Mouse (Mus musculus): ENCODE results near the gene Bax. TPM values are rescaled to one million over a fixed set of nuclear protein-coding genes. Genes with fewer than 3 reads are reported as not detected.

Bax gene
- polyA plus RNA-seq, 1 experiment from 2014 or later: 192 TPM

- Histone ChIP-seq H3K9ac (ENCODE audit: low read length) (no peak overlapping the region), H3K27ac (ENCODE audit: low read depth, low read length) (no peak overlapping the region), H3K27me3 (ENCODE audit: control insufficient read depth, insufficient read depth, low read length) (peaks cover 87% of the 10 kb centered on the region), H3K4me2 (ENCODE audit: low read depth, low read length, severe bottlenecking) (no peak overlapping the region), H3K9me3 (ENCODE audit: control insufficient read depth, low read length) (no peaks in the 10 kb centered on the region), H3K4me1 (replicated peaks; ENCODE audit: control insufficient read depth, insufficient read depth, low read length) (peaks cover 13% of the 10 kb centered on the region; the same call in 1 of the 2 replicates), H3K4me3 (ENCODE audit: low read depth, low read length) (no peak overlapping the region), H3K36me3 (ENCODE audit: control insufficient read depth, insufficient read depth, low read length) (no peaks in the 10 kb centered on the region)
- ATAC-seq (replicated peaks; ENCODE audit: low FRiP score): no peak
- no peak for DNase-seq (ENCODE audit: low spot score)
- WGBS: 94% methylated on average over 2 of the region's 2 CpGs
Observed at GRCm38 (mm10) chr7:45412421-45412820, 54.3 kb downstream of the Bax start.

Small RNAs within 50 kb of the gene (microRNA-seq; reads per million reads assigned to microRNA genes)
- not detected for gene Gm22133 (ENCODE audit: insufficient number of aligned reads)

Other genes with a start within 250 kb of the Bax start
- 0.60 and 1.1 TPM in 2 replicates for gene Cd37, start 227.8 kb downstream of the Bax start, polyA plus RNA-seq (2014; fragmentation: Nextera tagmentation; extraction: Ambion mirVana)
- 0.36 TPM in 1 of 2 replicates, not detected in the other for gene Slc6a16, start 225.8 kb downstream of the Bax start, polyA plus RNA-seq (2014; fragmentation: Nextera tagmentation; extraction: Ambion mirVana)
- not detected in 2 replicates for gene Slc6a21, start 189.4 kb downstream of the Bax start, polyA plus RNA-seq (2014; fragmentation: Nextera tagmentation; extraction: Ambion mirVana)
- 5.6 and 6.8 TPM in 2 replicates for gene Trpm4, start 133.1 kb downstream of the Bax start, polyA plus RNA-seq (2014; fragmentation: Nextera tagmentation; extraction: Ambion mirVana)
- not detected in 2 replicates for gene Hrc, start 131.6 kb downstream of the Bax start, polyA plus RNA-seq (2014; fragmentation: Nextera tagmentation; extraction: Ambion mirVana)
- 11.6 and 13.0 TPM in 2 replicates for gene Ppfia3, start 99.9 kb downstream of the Bax start, polyA plus RNA-seq (2014; fragmentation: Nextera tagmentation; extraction: Ambion mirVana)
- 0.48 and 1.5 TPM in 2 replicates for gene Lin7b, start 96.3 kb downstream of the Bax start, polyA plus RNA-seq (2014; fragmentation: Nextera tagmentation; extraction: Ambion mirVana)
- 79.8 and 87.9 TPM in 2 replicates for gene Snrnp70, start 71.2 kb downstream of the Bax start, polyA plus RNA-seq (2014; fragmentation: Nextera tagmentation; extraction: Ambion mirVana)
- gene Kcna7, start 61.2 kb downstream of the Bax start, polyA plus RNA-seq (2014; fragmentation: Nextera tagmentation; extraction: Ambion mirVana): not detected in 2 replicates
- 0.33 and 0.67 TPM in 2 replicates for gene Ntf5, start 53.2 kb downstream of the Bax start, polyA plus RNA-seq (2014; fragmentation: Nextera tagmentation; extraction: Ambion mirVana)
- gene Lhb, start 46.1 kb downstream of the Bax start, polyA plus RNA-seq (2014; fragmentation: Nextera tagmentation; extraction: Ambion mirVana): not detected in 2 replicates
- gene Gys1, start 32.1 kb downstream of the Bax start, polyA plus RNA-seq (2014; fragmentation: Nextera tagmentation; extraction: Ambion mirVana): 37.0 and 37.6 TPM in 2 replicates
- gene Ruvbl2, start 28.8 kb downstream of the Bax start, polyA plus RNA-seq (2014; fragmentation: Nextera tagmentation; extraction: Ambion mirVana): 175 and 183 TPM in 2 replicates
- gene Ftl1, start 7.0 kb downstream of the Bax start, polyA plus RNA-seq (2014; fragmentation: Nextera tagmentation; extraction: Ambion mirVana): 4,947 and 5,145 TPM in 2 replicates
- 0.13 and 0.29 TPM in 2 replicates for gene Tulp2, start 15.0 kb upstream of the Bax start, polyA plus RNA-seq (2014; fragmentation: Nextera tagmentation; extraction: Ambion mirVana)
- gene Gm45808, start 19.9 kb upstream of the Bax start, polyA plus RNA-seq (2014; fragmentation: Nextera tagmentation; extraction: Ambion mirVana): not detected in 2 replicates
- 4.3 and 4.6 TPM in 2 replicates for gene Dhdh, start 21.9 kb upstream of the Bax start, polyA plus RNA-seq (2014; fragmentation: Nextera tagmentation; extraction: Ambion mirVana)
- gene Nucb1, start 43.5 kb upstream of the Bax start, polyA plus RNA-seq (2014; fragmentation: Nextera tagmentation; extraction: Ambion mirVana): 90.4 and 109 TPM in 2 replicates
- gene Ppp1r15a, start 59.4 kb upstream of the Bax start, polyA plus RNA-seq (2014; fragmentation: Nextera tagmentation; extraction: Ambion mirVana): 17.4 and 17.8 TPM in 2 replicates
- 0.80 and 1.5 TPM in 2 replicates for gene Plekha4, start 59.4 kb upstream of the Bax start, polyA plus RNA-seq (2014; fragmentation: Nextera tagmentation; extraction: Ambion mirVana)
- gene Hsd17b14, start 88.0 kb upstream of the Bax start, polyA plus RNA-seq (2014; fragmentation: Nextera tagmentation; extraction: Ambion mirVana): 0.25 and 1.2 TPM in 2 replicates
- 24.8 and 25.7 TPM in 2 replicates for gene Bcat2, start 103.3 kb upstream of the Bax start, polyA plus RNA-seq (2014; fragmentation: Nextera tagmentation; extraction: Ambion mirVana)
- not detected in 2 replicates for gene Fgf21, start 148.6 kb upstream of the Bax start, polyA plus RNA-seq (2014; fragmentation: Nextera tagmentation; extraction: Ambion mirVana)
- gene Fut1, start 150.4 kb upstream of the Bax start, polyA plus RNA-seq (2014; fragmentation: Nextera tagmentation; extraction: Ambion mirVana): not detected in 2 replicates
- gene Izumo1, start 154.9 kb upstream of the Bax start, polyA plus RNA-seq (2014; fragmentation: Nextera tagmentation; extraction: Ambion mirVana): not detected in 2 replicates
- 6.5 and 7.3 TPM in 2 replicates for gene Rasip1, start 160.6 kb upstream of the Bax start, polyA plus RNA-seq (2014; fragmentation: Nextera tagmentation; extraction: Ambion mirVana)
- gene Mamstr, start 173.1 kb upstream of the Bax start, polyA plus RNA-seq (2014; fragmentation: Nextera tagmentation; extraction: Ambion mirVana): 1.7 and 3.3 TPM in 2 replicates
- 0.15 TPM in 1 of 2 replicates, not detected in the other for gene Fut2, start 199.5 kb upstream of the Bax start, polyA plus RNA-seq (2014; fragmentation: Nextera tagmentation; extraction: Ambion mirVana)
- 0.41 TPM in 1 of 2 replicates, not detected in the other for gene Ntn5, start 217.1 kb upstream of the Bax start, polyA plus RNA-seq (2014; fragmentation: Nextera tagmentation; extraction: Ambion mirVana)
- gene Sec1, start 227.5 kb upstream of the Bax start, polyA plus RNA-seq (2014; fragmentation: Nextera tagmentation; extraction: Ambion mirVana): 0.39 and 0.52 TPM in 2 replicates
- gene Car11, start 232.9 kb upstream of the Bax start, polyA plus RNA-seq (2014; fragmentation: Nextera tagmentation; extraction: Ambion mirVana): 3.6 and 4.1 TPM in 2 replicates
- 2.9 and 3.3 TPM in 2 replicates for gene Dbp, start 238.2 kb upstream of the Bax start, polyA plus RNA-seq (2014; fragmentation: Nextera tagmentation; extraction: Ambion mirVana)
- gene Rpl18, start 248.6 kb upstream of the Bax start, polyA plus RNA-seq (2014; fragmentation: Nextera tagmentation; extraction: Ambion mirVana): 936 and 958 TPM in 2 replicates

All from forebrain, embryonic 11.5 days (tissue).